Mouse (Mus musculus): ENCODE measurements around the gene Tmem150a. TPM values are rescaled to one million over a fixed set of nuclear protein-coding genes. Genes with fewer than 3 reads are reported as not detected.
A peak's percentile ranks its signal among the peaks of the same experiment; 100 is the strongest.

Gene Tmem150a
- 10 to 100 TPM; 20.0 to 22.6 TPM for total RNA-seq (2021)
- long read RNA-seq, experiment 1, transcript Tmem150a-201 (8 exons, 1,546 nt): major isoform, 23 of 30 reads
- long read RNA-seq, experiment 1, partial matches to known transcripts: 0 of 30 reads
- long read RNA-seq, experiment 1, other reads (novel, unspliced or antisense): 7 of 30 reads
- long read RNA-seq, experiment 2, transcript Tmem150a-201 (8 exons, 1,546 nt): major isoform, 12 of 15 reads
- long read RNA-seq, experiment 2, partial matches to known transcripts: 0 of 15 reads
- long read RNA-seq, experiment 2, other reads (novel, unspliced or antisense): 3 of 15 reads

DNA sequence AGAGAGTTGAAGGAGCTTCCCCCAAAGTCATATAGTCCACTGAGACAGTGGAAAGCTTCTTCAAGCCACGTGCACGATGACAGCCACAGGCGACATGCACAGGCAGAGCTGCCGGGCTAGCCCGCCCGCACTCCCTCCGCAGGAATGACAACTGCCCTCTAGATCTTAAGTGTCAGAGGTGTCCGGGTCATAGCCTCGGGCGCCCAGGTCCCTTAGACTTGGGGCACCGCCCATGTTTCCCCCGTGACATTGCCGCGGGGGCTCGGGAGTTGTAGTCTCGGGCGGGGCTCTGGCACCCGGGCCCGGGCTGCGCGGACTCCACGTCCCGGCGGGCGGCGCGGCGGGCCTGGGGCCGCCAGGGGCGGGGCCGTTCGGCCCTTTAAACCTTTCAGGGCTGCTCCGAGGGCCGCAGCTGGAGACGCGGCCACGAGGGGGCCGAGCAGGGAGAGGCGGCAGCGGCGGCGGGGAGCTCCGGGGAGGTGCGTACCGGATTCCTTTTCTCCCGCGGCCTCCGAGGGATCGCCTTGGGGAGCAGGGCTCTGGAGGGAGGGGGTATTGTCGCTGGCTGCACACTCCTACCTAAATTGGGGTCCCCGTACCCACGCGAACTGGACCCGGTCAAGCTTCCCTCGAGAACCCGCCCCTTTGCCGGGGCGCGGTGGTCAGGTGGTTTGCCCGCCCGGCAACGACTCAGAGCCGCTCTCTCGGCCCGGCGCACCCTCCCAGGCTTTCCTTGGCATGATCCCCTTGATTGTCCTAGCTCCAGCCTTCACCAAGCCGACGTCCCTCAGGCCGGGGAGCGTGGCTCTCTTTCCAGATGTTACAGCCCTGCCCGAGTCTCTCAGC, at the start of gene Tmem150a:
TSS of gene Tmem150a (plus strand) at position 382 of the 846 bp plus-strand sequence.
- DNase-seq: peak; percentile 89 to 91

DNA sequence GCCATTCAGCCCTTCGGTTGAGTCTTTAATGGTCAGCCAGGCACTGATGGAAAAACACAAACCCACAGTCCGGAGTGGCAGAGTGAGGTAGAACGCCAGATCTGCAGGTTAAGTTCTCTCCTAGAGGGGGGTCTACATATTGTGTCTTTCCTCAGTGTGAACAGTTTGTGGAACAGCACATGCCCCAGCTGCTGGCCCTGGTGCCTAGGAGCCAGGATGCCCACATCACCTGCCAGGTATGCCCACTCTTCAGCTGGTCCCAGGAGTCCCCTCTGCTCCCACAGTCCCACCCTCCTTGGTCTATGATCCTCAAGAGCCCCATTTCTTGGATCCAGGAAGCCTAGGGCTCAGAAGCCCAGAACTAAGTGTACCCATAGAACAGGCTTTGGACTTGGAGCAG, 43.0 kb upstream of the Tmem150a start:
- no peak for DNase-seq

DNA sequence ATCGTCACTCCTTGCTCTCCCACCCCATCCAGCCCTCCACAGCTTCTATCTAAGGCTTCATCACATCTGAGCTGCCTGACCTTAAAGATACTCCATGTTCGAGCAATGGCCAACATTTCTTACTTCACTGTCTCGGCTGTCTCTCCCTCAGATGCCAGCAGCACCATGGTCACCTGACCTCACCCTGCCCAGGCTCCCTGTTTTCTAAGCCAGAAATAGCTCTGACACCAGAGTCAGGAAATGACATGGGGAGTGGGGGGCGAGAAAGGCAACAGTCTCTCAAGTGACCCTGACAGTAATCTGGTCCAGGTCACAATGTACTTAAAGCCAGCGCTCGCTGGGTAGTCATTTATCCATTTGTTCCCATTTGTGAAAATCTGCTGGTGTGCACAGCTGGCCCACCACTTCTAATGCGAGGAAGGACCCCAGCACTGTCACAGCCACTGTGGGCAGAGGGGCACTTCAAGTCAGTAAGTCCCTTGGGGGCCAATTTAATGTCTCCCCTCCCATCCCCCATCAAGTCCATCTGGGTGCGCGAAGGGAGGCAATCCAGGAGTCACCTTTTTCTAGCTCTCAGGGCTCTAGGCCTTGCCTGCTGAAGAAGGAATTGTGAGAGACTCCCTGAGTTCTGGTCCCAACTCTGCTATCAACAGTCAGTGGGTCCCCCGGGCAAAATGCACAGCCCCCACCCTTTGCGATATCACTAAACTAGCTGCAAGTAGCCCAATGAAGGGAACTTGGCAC, 42.0 kb upstream of the Tmem150a start:
- DNase-seq: peak; percentile 26 to 27

DNA sequence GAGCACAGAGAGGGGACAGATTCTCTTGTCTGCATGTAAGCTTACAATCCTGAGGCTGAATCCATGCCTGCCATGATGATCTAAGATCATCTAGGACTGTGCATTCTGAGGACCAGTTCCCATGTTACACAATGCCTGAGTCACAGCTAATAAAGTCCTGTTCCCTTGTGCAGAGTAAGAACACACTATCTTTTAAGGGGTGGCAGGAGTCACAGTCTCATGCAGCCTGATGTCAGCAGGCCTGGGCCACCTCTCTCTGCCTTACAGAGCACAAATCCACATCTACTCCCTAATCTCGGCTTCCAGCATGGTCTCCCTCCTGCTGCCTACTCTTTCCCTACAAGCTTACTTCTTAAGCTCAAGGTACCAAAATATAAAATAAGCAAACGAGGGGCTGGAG, 39.9 kb upstream of the Tmem150a start:
- DNase-seq: no peak

DNA sequence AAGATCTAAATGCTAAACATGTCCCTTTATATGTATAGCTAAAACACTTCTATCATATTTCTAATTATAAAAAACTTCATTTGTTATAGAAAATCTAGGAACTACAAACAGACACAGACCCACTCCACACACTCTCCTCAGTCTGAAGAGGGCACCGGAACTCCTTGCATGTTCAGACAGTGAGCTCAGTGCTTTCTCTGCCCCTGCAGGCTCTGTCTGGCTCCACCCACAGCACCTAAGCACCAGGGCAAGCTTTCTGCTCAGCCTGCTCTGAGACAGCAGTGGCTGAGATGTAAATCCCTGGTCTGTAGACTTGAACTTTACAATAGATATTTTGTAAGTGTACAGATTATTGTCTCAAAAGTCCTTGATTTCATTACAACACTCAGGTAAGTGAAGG, 39.2 kb upstream of the Tmem150a start:
- DNase-seq: no peak

DNA sequence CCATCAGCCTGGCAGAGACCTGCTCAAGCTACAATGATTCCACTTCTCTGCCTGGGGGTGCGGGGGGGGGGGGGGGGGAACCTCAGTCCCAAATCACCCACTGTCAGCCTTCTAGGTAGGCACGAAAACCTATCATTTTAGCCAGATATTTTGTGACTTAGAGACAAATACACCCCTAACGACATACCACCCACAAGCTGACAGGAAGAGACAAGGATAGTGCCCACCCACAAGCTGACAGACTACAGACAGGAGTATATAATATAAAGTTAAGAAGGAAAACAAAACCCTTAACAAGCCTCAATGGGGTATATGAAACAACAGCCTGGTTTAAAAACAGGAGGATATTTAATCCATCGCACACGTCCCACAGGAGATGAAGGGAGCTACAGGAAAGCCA, 36.8 kb upstream of the Tmem150a start:
- DNase-seq: no peak

DNA sequence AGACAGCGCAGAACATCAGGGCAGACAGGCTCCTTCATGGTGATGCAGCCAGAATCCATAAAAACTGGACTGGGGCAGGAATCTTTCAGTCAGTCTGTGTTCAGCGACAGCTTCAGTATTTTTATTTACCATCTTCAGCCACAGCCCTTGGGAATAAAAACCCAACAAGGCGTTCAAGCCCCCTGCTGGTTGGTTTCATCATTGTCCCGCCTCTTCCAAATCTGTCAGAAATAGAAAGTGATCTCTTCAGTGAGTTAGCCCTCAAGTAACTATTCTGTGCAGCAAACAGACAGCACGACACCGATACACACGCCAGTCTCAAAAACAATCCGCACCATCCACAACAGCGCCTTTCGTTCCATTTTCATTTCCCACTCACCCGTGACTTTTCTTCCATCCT, 36.2 kb upstream of the Tmem150a start:
- DNase-seq: peak; percentile 55 to 74

DNA sequence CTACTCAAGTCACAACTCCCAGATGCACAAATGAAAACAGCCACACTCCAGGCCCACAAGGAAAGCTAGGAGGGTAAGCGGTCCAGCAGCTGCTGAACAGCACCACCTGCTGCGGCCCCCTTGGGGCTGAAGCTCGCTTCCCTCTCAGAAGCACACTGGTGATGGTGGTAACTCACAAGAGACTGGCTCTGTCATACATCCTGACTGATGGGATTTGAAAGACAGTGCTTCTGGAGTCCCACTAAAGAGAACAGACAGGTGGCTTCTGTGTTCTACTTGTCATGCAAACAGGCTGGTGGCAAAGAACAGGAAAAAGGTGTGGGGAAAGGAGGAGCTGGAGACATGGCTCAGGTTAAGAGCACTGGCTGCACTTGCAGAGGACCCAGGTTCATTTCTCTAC, 32.3 kb upstream of the Tmem150a start:
- no peak for DNase-seq

DNA sequence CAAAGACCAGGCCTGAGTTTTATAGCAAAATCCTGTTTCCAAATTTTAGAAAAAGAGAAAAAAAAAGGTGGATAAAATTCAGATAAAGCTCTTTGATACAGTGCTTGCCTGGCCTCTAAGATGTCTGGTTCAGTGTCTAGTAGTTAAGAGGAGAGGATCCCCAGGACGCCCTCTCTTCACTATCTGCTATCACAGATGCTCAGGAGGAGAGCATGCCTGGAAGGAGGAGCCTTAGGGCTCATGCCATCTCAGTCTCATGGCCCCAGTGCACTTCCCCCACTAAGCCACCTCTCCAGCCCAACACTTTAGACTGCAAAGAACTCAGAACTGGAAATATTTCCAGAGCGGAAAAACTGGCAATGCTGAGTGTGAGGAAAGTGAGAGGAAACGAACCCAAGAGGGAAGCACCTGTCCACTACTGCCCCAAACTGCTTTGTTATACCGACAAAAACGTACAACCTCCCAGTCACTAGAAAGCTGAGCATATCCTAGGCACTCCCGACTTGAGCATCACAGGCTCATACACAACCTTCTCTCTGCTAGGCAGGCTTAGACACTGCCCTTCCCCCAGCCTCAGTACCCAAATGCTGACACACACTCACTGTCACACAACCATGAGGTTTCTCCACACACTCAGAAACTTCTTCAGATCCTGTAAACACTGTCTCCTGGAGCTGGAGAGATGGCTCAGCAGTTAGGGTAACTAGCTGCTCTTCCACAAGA, 31.3 kb upstream of the Tmem150a start:
- no peak for DNase-seq

DNA sequence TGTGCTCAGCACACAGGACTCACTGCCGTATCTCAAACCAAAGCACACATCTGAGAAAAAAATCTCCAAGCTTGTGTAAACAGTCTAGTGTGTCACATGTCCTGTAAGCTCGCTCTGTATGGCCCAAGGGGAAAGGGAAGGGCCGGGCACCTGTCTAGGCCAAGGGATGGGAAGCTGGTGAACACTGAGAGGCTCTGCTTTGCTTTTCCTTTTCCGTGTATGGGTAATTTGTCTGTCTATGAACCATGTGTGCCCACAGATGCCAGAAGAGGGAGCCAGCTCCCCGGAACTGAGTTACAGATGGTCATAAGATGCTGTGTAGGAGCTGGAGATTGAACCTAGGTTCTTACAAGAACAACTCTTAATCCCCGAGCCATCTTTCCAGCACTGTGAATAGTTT, 29.0 kb upstream of the Tmem150a start:
- DNase-seq: peak; percentile 29 to 36

DNA sequence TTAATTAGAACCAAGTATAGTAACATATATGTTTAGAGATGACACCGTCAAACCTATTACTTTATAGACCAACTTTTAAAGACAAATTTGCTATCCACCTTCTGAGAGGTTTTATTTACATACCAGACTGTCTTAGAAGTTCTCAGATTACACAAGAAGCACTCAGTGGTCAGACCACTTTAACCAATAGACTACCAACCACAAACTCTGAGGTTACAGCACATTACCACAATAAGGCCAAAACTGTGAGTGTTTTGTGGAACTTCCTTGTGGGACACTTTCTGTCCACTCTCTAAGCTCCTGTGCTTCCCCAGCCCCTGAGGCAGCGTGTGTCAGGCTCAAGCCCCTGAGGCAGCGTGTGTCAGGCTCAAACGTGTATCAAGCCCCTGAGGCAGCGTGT, 26.2 kb upstream of the Tmem150a start:
- no peak for DNase-seq

DNA sequence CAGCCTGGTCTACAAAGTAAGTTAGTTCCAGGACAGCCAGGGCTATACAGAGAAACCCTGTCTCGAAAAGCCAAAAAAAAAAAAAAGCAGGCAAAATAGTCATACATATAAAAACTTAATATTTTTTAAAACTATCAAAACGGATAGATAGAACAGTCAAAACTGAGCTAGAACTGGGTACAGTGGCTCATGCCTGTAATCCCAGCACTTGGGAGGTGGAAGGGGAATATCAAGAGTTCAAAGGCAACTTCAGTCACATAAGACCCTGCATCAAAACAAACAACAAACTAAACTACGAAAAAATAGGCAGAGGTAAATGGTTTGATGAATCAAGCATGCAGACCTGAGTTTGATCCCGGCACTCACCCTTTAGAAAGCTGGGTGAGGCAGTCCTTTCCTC, 25.1 kb upstream of the Tmem150a start:
- no peak for DNase-seq

DNA sequence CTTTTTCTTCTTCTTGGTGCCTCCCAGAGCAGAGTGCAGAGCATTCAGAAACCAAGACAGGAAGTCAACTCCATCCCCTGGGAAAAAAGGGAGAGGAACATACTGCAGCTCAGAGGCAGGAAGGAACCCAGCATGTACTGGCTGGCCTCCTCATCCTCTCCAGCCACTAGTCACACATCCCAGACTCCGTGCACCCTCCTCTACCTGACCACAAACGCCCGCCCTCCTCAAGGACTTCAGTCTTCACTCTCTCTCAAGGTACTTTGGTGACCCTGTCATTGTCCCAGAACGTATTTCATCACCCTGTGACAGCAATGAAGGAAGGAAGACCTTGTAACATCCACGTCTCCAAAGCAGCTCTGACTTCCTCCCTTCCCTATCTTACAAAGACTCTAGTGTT, 22.1 kb upstream of the Tmem150a start:
- DNase-seq: peak in 1 of 2 experiments; percentile 40

DNA sequence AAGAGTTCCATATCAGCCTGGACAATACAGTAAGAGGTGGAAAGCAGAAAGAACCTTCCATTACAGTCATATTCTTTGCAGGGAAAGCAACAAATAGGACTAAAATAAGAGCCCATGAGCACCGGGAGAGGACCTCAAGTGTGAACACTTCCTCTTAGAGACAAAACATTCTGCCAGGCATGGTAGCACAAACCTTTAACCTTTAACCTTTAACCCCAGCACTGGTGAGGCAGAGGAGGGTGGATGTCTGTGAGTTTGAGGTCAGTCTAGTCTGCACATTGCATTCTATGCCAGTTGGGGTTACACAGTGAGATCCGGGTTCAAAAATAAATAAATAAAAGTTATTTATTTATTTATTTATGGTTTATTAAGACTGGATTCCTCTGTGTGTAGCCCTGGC, 14.8 kb upstream of the Tmem150a start:
- DNase-seq: no peak

DNA sequence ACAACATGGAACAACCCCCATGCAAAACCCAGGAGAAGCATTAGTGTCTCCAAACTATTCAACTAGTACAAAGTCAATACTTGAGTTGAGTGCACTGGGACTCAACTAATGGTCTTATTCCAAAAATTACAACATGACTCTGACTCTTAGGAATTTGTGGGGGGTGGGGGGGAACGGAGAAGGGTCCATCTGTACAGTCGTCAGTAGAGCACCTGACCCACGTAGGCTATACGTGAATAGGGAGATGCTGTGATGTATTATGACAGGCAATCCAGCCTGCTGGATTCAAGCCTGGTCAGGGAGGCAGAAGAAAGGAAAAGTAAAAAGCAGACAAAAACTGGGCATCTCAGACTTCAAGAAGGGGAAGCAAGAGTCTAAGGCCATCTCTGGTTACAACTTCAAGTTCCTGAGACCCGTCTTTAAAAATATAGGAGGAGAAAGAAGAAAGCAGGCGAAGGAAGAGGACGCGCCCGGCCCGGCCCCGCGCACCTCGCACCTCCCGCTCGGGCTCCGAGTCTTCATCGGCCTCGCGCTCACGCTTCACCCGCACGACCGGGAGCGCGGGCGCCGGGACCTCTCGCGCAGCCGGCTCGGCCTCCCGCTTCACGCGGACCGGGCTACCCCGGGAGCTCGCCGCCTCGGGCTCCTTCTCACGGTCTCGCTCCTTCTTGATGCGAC, 10.7 kb upstream of the Tmem150a start:
- DNase-seq: no peak

DNA sequence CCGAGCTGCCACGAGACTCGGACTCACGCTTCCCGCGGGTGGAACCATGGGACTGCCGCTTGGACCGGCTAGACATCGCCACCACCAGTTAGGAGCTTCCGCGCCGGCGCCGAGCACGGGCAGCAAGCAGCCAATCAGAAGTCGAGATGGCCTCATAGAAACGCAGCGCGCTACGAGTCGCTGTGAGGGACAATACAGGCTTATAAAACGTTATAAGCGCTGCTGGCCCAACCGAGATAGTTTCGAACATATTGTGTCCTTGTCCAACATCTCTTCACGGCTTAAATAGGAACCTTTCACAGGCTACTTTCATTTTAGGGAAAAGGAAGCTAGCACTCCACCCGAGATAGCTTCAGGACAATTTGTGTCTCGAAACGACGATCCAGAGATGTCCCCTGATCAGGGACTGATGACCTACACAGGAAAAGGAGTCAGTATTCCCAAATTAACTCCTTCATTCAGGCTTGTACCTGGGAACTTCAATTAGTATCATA, 10.1 kb upstream of the Tmem150a start, which contains the start of gene Usp39:
TSS of gene Usp39 (minus strand) at position 111 of the 494 bp plus-strand sequence.
- DNase-seq: peak; percentile 97

DNA sequence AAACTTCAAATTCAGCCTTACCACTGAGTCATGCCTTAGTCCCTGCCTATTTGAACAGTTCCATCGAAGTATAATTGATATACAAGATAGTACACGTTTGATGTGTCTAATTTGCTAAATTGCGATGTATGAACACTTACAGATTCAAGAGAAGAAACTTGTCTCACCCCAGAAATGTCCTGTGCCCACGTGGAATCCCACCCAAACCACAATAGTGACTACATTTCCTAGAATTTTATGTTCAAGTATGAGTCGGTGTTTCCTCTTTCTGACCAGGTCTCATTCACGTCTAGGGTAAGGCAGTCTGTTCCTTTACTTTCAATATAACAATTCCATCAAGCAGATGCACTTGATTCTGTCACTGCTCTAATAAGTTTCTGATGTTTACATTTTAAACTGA, 9.6 kb upstream of the Tmem150a start:
- DNase-seq: peak in 1 of 2 experiments; percentile 9

DNA sequence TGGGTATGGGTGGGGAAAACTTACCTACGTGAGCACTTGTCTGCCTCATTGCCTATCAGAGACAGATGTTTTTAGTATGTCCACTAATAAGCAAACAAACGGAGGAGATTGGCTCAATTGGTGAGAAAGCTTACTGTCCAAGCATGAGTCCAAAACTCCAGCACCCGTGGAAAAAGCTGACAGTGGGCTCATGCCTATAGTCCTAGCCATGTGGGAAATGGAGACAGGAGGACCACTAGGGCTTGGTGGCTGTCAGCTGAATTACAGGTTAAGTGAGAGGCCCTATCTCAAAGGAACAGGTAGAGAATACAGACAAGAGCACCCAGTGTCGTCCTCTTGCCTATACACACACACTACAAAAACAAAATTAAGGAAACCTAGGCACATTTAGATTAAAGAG, 9.0 kb upstream of the Tmem150a start:
- DNase-seq: peak in 1 of 2 experiments; percentile 8

DNA sequence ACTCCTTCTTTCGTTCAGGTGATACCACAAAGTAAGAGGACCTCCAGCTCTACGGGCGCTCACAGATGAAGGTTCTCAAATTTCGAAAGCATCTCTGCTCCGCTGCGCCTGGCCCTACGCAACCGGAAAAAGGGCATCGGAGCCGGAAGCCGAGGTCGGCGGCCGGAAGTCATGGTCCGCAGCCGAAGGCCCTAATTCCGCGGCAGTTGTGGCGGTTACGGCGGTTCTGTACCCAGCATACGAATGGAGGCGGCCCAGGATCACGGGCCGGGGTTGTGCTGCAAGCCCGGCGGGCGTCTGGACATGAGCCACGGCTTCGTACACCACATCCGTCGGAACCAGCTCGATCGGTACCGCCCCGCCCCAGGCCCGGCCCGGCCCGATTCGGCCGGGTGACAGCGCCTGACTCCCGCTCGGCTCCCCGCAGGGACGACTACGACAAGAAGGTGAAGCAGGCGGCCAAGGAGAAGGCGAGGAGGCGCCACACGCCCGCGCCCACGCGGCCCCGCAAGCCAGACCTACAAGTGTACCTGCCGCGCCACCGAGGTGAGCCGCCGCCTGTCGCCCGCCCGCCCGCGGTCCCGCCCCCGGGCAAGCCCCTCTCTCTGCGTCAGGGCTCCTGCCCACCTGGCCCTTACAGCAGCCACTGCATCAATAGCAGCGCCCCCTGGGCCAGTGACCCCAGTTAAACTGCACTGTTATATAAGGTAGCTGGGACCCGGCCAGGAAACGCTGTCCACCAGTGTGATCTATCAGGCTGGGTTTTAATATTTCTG, 7.9 kb upstream of the Tmem150a start, which contains the start of gene 0610030E20Rik:
TSS of gene 0610030E20Rik (plus strand) at position 152 of the 776 bp plus-strand sequence.
- peak; percentile 85 to 86 for DNase-seq

DNA sequence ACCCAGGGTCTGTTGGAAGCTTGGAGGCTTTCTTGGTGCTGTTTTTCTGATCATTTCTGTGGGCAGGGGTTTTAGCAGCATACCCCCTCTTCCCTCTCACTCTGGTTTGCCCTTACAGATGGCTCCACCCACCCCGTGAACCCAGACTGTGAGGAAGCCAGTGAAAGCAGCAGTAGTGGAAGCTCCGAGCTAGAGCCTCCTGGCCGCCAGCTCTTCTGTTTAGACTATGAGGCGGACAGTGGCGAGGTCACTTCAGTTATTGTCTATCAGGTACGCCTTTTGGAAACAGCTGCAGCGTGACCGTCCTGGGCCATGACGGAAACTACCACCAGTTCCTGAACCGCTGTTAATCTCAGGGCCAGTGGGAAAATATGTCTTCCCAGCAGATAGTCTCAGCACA, 6.8 kb upstream of the Tmem150a start:
- DNase-seq: peak in 1 of 2 experiments; percentile 25
